Mouse (Mus musculus): ENCODE results near the gene P2rx6. TPM values are rescaled to one million over a fixed set of nuclear protein-coding genes. Genes with fewer than 3 reads are reported as not detected.
A peak's percentile ranks its signal among the peaks of the same experiment; 100 is the strongest.
"Not testable (repeated sequence)": the region's sequence is repeated elsewhere in the genome, so short reads cannot be mapped to it uniquely, and the experiment has no call there.

Gene P2rx6
- polyA plus RNA-seq, 1 experiment from 2014 or later: 1.6 TPM

DNA sequence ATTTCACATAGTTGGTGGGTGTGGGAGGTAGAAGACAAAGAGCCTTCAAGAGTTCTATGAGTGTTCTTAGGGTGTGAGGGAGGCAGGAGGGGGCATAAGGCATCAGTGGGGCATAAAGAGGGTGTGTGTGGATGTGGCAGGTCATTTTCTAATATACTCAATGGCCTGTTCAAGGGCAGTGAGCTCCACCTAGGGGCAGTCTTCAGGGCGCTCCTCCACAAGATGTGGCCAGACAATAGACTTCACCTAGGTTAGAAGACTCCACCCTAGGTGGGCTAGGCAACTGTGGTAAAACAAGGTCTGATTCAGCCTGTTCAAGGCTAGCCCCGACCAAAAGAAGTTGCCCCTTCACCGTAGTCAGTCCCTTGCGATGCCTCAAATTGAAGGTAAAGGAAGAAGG, 29.4 kb upstream of the P2rx6 start:
- Histone ChIP-seq H3K4me1 (replicated peaks; ENCODE audit: control insufficient read depth, insufficient read depth, low read length) (peaks cover 16% of the 10 kb centered on the region), H3K27me3 (replicated peaks; ENCODE audit: control insufficient read depth, insufficient read depth, low read length) (no peaks in the 10 kb centered on the region), H3K4me3 (replicated peaks; ENCODE audit: low read length) (no peak overlapping the region), H3K36me3 (ENCODE audit: control insufficient read depth, insufficient read depth) (peaks cover 3% of the 10 kb centered on the region; the same call in 1 of the 2 replicates), H3K9ac (replicated peaks; ENCODE audit: low read depth, low read length) (no peak overlapping the region), H3K27ac (ENCODE audit: low read length) (no peak overlapping the region), H3K4me2 (ENCODE audit: low read length) (no peak overlapping the region), H3K9me3 (ENCODE audit: control insufficient read depth, low read length) (no peaks in the 10 kb centered on the region)
- 68% methylated on average over 4 of the region's 4 CpGs for WGBS
- ATAC-seq: no peak

DNA sequence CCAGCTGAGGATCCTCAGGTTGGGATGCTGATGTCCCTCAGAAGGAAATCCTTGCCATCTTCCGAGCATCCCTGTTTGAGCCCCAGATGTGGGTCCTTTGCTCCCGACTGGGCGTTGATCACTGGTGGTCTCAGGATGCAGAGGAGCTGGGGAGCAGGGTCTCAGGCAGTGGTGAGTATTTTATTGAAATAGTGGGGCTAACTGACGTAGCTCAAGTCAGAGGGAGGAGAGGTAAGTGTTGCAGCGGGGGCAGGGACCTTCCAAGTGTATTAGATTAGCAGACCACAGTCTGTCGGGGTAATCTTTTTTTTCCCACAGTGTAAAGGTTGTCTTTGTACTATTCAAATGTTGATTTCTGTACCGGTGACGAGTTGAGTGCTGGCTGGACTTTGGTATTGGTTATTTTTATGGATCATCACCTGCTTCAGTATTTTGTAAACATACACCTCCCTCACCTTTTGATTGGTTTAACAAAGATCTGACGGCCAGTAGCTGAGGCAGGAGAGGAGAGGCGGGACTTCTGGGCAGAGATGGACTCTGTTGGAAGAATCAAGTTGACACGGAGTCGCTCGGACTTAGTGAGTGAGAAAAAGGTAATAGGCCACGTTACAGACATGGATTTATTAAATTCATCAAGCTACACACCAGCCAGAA, 28.9 kb upstream of the P2rx6 start:
- Histone ChIP-seq H3K4me1 (replicated peaks; ENCODE audit: control insufficient read depth, insufficient read depth, low read length) (peaks cover 16% of the 10 kb centered on the region), H3K4me3 (replicated peaks; ENCODE audit: low read length) (no peak overlapping the region), H3K9ac (replicated peaks; ENCODE audit: low read depth, low read length) (no peak overlapping the region), H3K4me2 (ENCODE audit: low read length) (no peak overlapping the region), H3K36me3 (ENCODE audit: control insufficient read depth, insufficient read depth) (0 out of 2 replicates have a peak, but pooled peaks cover 2% of the 10 kb centered on the region), H3K9me3 (ENCODE audit: control insufficient read depth, low read length) (no peaks in the 10 kb centered on the region), H3K27ac (ENCODE audit: low read length) (no peak overlapping the region), H3K27me3 (replicated peaks; ENCODE audit: control insufficient read depth, insufficient read depth, low read length) (no peaks in the 10 kb centered on the region)
- 74% methylated on average over 14 of the region's 14 CpGs for WGBS
- no peak for ATAC-seq

DNA sequence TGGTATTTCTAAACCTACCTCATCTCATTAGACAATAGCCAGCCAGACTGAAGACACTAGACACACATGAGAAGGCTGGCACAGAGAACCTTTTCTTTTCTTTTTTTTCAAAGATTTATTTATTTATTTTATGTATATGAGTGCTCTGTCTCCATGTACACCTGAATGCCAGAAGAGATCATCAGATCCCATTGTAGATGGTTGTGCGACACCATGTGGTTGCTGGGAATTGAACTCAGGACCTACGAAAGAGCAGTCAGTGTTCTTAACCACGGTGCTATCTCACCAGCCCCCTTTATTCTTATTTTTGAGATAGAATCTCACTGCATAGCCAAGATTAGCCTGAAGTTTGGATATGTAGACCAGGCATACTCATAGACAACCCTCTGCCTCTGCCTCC, 25.1 kb upstream of the P2rx6 start:
- no peaks in the 10 kb centered on the region for H3K36me3 ChIP-seq (ENCODE audit: control insufficient read depth, insufficient read depth)
- WGBS: 95% methylated on average over 3 of the region's 3 CpGs
- no peak for ATAC-seq
- H3K4me1 ChIP-seq (replicated peaks; ENCODE audit: control insufficient read depth, insufficient read depth, low read length): peaks cover 5% of the 10 kb centered on the region
- H3K9ac ChIP-seq (replicated peaks; ENCODE audit: low read depth, low read length): no peak overlapping the region
- no peak overlapping the region for H3K27ac ChIP-seq (ENCODE audit: low read length)
- no peaks in the 10 kb centered on the region for H3K9me3 ChIP-seq (ENCODE audit: control insufficient read depth, low read length)
- H3K27me3 ChIP-seq (replicated peaks; ENCODE audit: control insufficient read depth, insufficient read depth, low read length): no peaks in the 10 kb centered on the region; the same call in 1 of the 2 replicates
- no peak overlapping the region for H3K4me2 ChIP-seq (ENCODE audit: low read length)
- H3K4me3 ChIP-seq (replicated peaks; ENCODE audit: low read length): no peak overlapping the region

DNA sequence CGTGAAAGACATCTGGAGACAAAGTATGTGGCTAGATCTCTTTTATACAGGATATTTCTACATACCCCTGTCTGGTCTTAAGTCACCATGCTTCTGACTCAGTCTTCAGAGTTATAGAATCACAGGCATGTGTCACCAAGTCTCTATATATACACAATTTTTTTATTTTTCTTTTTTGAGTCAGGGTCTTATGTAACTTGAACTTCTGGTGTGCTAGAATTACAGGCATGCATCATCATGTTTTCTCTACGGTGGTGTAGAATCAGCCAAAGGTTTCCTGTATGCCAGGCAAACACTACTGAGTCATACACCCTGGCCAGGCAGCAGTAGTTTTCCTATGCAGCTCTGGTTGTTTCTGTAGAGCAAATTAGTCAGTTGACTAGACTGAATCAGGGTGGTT, 19.1 kb upstream of the P2rx6 start:
- no peak overlapping the region for H3K27ac ChIP-seq (ENCODE audit: low read length)
- H3K36me3 ChIP-seq (ENCODE audit: control insufficient read depth, insufficient read depth): no peaks in the 10 kb centered on the region
- no peak overlapping the region for H3K4me3 ChIP-seq (replicated peaks; ENCODE audit: low read length)
- H3K9ac ChIP-seq (replicated peaks; ENCODE audit: low read depth, low read length): no peak overlapping the region
- 84% methylated on average over 2 of the region's 2 CpGs for WGBS
- no peak for ATAC-seq
- H3K4me2 ChIP-seq (ENCODE audit: low read length): no peak overlapping the region
- H3K9me3 ChIP-seq (ENCODE audit: control insufficient read depth, low read length): no peaks in the 10 kb centered on the region
- H3K27me3 ChIP-seq (replicated peaks; ENCODE audit: control insufficient read depth, insufficient read depth, low read length): no peaks in the 10 kb centered on the region; the same call in 1 of the 2 replicates
- H3K4me1 ChIP-seq (replicated peaks; ENCODE audit: control insufficient read depth, insufficient read depth, low read length): no peaks in the 10 kb centered on the region

DNA sequence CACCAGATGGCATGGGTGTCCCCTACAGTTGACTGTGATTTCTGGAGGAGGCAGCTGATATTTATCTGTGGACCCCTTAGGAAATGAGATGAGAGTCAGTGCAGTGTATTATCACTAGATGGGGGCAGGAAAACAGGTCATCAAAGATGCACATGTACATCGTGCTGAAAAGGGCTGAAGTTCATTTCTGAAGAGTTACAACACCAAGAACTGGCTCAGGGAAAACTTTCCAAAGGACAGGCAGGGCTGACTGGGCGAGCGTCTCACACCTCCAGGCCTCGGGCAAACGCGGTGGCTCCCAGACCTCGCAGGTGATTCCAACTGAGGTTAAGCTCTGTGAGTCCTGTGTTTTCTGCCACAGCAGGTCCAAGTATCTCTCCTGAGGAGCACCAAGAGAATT, 8.8 kb upstream of the P2rx6 start:
- Histone ChIP-seq H3K4me2 (ENCODE audit: low read length) (no peak overlapping the region), H3K4me1 (replicated peaks; ENCODE audit: control insufficient read depth, insufficient read depth, low read length) (peaks cover 10% of the 10 kb centered on the region), H3K9ac (replicated peaks; ENCODE audit: low read depth, low read length) (no peak overlapping the region), H3K36me3 (ENCODE audit: control insufficient read depth, insufficient read depth) (no peaks in the 10 kb centered on the region), H3K4me3 (replicated peaks; ENCODE audit: low read length) (no peak overlapping the region), H3K27me3 (replicated peaks; ENCODE audit: control insufficient read depth, insufficient read depth, low read length) (no peaks in the 10 kb centered on the region), H3K27ac (ENCODE audit: low read length) (no peak overlapping the region), H3K9me3 (ENCODE audit: control insufficient read depth, low read length) (no peaks in the 10 kb centered on the region)
- ATAC-seq: no peak
- WGBS: 89% methylated on average over 7 of the region's 7 CpGs

DNA sequence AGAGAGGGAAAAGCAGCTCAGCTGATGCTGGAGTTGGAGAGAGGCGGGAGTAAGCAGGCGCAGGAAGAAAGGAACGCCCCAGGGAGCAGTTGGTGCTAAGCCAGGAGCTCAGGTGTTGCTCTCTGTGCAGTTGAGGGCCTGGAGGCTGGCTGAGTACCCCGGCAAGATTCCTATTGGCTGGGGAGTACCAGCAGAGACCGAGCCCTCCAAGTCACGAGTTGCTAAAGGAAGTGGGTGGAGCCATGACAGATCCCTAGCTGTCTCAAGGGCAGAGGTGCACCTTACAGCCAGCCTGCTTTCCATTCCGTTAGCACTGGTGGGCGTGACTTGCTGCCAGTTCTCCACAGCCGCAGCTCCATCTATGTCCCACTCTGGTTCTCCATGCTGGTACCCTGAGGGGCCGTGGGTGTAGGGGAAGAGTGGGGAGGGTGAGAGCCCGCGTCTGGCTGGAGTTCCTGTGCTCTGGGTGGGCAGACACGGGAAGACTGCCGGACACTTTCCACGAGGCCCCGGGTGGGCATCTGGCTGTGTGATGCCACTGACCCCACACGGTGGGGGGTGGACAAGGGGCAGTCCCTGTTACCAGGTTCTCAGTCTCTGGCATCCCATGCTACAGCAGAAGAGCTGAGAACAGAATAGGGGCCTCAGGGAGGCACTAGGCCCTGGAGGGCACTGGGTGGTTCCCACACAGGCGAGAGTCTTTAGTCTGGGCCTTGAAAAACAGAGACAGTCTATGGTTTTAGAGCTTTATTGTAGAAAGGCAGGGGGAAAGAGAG, 7.6 kb upstream of the P2rx6 start:
- peak; percentile 89 for ATAC-seq
- H3K36me3 ChIP-seq (ENCODE audit: control insufficient read depth, insufficient read depth): no peaks in the 10 kb centered on the region
- peak overlapping the region; percentile 31 for H3K9ac ChIP-seq (replicated peaks; ENCODE audit: low read depth, low read length)
- H3K4me2 ChIP-seq (ENCODE audit: low read length): peak overlapping the region; percentile 41
- 5% methylated on average over 18 of the region's 18 CpGs for WGBS
- peak overlapping the region; percentile 26; the same call in 1 of the 2 replicates for H3K4me3 ChIP-seq (replicated peaks; ENCODE audit: low read length)
- H3K9me3 ChIP-seq (ENCODE audit: control insufficient read depth, low read length): no peaks in the 10 kb centered on the region
- no peaks in the 10 kb centered on the region for H3K27me3 ChIP-seq (replicated peaks; ENCODE audit: control insufficient read depth, insufficient read depth, low read length)
- peaks cover 10% of the 10 kb centered on the region for H3K4me1 ChIP-seq (replicated peaks; ENCODE audit: control insufficient read depth, insufficient read depth, low read length)
- H3K27ac ChIP-seq (ENCODE audit: low read length): no peak overlapping the region

DNA sequence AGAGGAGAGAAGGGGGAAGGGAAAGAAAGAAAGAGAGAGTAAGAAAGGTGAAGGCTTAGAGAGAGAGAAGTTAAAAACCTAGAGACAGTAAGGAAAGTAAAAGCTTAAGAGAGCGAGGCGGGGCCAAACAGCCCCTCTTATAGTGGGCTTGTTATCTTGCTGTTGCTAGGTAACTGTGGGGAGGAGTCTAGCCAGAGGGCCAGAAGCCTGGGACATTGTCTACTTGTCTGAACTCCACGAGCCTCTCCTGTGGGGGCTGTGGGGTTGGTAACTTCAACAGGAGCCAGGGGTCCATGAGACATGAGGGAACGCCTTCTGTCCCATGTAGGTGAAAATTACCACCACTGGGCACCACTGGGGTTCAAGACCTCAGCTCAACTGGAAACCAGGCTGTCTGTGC, 7.0 kb upstream of the P2rx6 start:
- not testable (repeated sequence) for H3K27me3 ChIP-seq (replicated peaks; ENCODE audit: control insufficient read depth, insufficient read depth, low read length); H3K4me1 ChIP-seq (replicated peaks; ENCODE audit: control insufficient read depth, insufficient read depth, low read length); H3K9me3 ChIP-seq (ENCODE audit: control insufficient read depth, low read length); H3K4me2 ChIP-seq (ENCODE audit: low read length); H3K27ac ChIP-seq (ENCODE audit: low read length); H3K4me3 ChIP-seq (replicated peaks; ENCODE audit: low read length); H3K9ac ChIP-seq (replicated peaks; ENCODE audit: low read depth, low read length); H3K36me3 ChIP-seq (ENCODE audit: control insufficient read depth, insufficient read depth); ATAC-seq
- 8% methylated on average over 4 of the region's 4 CpGs for WGBS

DNA sequence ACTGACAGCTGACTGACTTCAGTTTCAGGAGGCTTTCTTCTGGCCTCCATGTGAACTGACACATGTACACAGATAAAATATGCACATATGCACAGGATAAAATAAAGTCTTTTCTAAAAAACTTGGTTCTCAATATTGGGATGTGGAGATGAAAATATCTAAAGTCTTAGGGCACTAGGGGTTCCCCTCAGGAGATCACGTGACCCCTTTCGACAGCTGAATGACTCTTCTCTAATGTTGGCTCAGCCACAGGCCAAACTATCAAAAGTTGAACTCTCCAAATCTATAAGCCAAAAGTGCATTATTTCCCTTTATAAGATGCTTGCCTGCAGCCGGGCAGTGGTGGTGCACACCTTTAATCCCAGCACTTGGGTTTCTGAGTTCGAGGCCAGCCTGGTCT, 5.5 kb upstream of the P2rx6 start:
- Histone ChIP-seq H3K9me3 (ENCODE audit: control insufficient read depth, low read length) (no peaks in the 10 kb centered on the region), H3K36me3 (ENCODE audit: control insufficient read depth, insufficient read depth) (no peaks in the 10 kb centered on the region), H3K9ac (replicated peaks; ENCODE audit: low read depth, low read length) (no peak overlapping the region), H3K4me3 (replicated peaks; ENCODE audit: low read length) (no peak overlapping the region), H3K4me1 (replicated peaks; ENCODE audit: control insufficient read depth, insufficient read depth, low read length) (peaks cover 13% of the 10 kb centered on the region), H3K4me2 (ENCODE audit: low read length) (no peak overlapping the region), H3K27ac (ENCODE audit: low read length) (no peak overlapping the region), H3K27me3 (replicated peaks; ENCODE audit: control insufficient read depth, insufficient read depth, low read length) (no peaks in the 10 kb centered on the region)
- ATAC-seq: no peak
- 86% methylated on average over 4 of the region's 4 CpGs for WGBS

DNA sequence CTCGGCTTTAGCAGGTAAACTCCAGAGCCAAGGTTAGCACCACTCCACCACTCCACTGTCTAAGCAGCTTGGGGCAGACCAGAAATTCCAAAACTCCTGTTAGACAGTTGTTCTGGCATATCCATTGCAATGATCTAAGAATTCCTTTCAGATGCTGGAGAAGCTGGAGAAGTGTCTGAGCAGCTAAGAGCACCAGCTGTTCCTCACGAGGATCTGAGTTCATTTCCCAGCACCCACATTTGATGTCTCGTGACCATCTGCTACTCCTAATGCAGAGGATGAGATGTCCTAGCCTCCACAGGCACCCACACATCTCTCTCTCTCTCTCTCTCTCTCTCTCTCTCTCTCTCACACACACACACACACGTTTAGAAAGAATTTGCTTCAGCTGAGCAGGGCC, 4.8 kb upstream of the P2rx6 start:
- no peak overlapping the region for H3K4me2 ChIP-seq (ENCODE audit: low read length)
- H3K4me3 ChIP-seq (replicated peaks; ENCODE audit: low read length): no peak overlapping the region
- no peaks in the 10 kb centered on the region for H3K27me3 ChIP-seq (replicated peaks; ENCODE audit: control insufficient read depth, insufficient read depth, low read length)
- H3K36me3 ChIP-seq (ENCODE audit: control insufficient read depth, insufficient read depth): no peaks in the 10 kb centered on the region
- no peaks in the 10 kb centered on the region for H3K9me3 ChIP-seq (ENCODE audit: control insufficient read depth, low read length)
- ATAC-seq: no peak
- H3K4me1 ChIP-seq (replicated peaks; ENCODE audit: control insufficient read depth, insufficient read depth, low read length): peaks cover 20% of the 10 kb centered on the region
- no peak overlapping the region for H3K9ac ChIP-seq (replicated peaks; ENCODE audit: low read depth, low read length)
- no peak overlapping the region for H3K27ac ChIP-seq (ENCODE audit: low read length)
- 60% methylated on average over 4 of the region's 4 CpGs for WGBS

All from forebrain, embryonic 16.5 days (tissue).